Mouse (Mus musculus) lung, postnatal 14 days (tissue): ENCODE results near the gene Lrba.

Experiments
- DNase-seq: peaks from one replicate; pipeline ENCODE4 v3.0.0; 2021

The Lrba gene

GRCm38 (mm10) chr3:86561023-86561344 lies 336.5 kb downstream of the Lrba start:
- no peak for DNase-seq

DNA sequence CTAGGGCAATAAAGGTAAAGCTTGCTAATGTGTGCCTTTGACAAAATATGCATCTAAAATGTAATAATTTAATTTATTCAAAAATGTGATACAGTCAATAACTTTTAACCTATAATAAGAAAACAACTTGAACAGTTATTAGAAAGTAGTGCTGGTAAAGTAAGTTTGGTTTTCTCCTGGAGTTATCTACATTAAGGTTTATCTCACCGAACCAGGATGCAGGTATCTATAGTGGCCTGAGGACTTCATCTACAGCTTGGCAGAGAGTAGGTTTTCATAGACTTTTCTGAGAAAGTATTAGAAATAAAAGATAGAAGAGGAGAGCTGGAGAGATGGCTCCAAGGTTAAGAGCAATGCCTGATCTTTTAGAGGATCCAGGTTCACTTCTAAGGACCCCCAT lies 336.9 kb downstream of the Lrba start:
- DNase-seq: no peak

DNA sequence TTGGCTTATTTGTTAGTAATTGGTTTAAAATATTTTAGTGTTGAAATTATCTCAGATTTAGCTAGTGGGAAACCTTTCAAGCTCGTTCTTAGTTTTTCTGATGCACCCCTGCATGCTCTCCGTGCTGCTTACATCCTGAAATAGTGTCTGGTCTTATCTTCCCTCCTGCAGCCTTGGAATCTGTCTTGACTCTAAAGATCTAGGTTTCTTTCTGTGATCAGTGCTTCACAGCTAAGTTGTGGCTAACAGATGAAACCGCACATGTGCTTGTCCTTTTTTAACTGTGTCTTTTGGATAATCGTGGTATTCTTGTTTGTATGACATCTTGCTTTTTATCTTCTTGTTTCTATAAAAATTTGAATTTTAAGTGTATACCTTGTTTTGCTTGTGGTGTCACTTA lies 342.8 kb downstream of the Lrba start:
- no peak for DNase-seq

GRCm38 (mm10) chr3:86571518-86571917 lies 347.0 kb downstream of the Lrba start:
- no peak for DNase-seq

DNA sequence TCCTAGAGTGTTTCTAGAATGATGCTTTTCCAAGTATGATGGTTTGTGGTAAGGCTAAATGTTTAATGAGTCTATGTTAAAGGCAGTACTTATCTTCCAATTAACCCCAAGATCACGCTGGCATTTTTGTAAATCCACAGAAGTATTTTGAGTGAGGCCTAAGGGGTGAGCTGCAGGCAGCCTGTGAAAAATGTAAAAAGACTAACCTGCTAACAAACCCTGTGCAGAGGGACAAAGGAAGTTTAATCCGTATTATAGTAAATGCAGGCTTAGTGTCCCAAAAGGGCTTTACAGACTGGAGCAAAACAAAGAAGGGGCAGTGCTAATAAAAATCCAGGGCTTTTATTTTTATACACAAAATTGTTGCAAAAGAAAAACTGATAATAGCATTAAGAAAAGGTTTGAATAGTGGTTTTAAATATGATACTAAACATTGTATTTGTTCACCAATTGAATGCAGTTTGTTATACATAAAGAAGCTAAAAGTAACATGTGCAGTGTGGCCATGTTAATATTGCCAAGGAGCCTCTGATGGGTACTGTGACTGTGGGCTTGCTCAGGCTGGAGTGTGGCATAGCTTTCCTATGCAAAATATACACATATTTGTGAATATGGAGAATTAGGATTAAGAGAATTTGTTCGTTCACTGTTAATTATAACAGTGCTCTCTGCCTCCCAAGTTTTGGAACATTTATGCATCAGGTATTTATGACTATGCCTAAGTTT lies 348.2 kb downstream of the Lrba start:
- DNase-seq: no peak

GRCm38 (mm10) chr3:86575312-86575711 lies 350.8 kb downstream of the Lrba start:
- no peak for DNase-seq

- DNase-seq: no peak
These were observed 377.8 kb downstream of the Lrba start for GRCm38 (mm10) chr3:86602284-86602683.

- no peak for DNase-seq
These were observed 381.3 kb downstream of the Lrba start for GRCm38 (mm10) chr3:86605775-86606174.

DNA sequence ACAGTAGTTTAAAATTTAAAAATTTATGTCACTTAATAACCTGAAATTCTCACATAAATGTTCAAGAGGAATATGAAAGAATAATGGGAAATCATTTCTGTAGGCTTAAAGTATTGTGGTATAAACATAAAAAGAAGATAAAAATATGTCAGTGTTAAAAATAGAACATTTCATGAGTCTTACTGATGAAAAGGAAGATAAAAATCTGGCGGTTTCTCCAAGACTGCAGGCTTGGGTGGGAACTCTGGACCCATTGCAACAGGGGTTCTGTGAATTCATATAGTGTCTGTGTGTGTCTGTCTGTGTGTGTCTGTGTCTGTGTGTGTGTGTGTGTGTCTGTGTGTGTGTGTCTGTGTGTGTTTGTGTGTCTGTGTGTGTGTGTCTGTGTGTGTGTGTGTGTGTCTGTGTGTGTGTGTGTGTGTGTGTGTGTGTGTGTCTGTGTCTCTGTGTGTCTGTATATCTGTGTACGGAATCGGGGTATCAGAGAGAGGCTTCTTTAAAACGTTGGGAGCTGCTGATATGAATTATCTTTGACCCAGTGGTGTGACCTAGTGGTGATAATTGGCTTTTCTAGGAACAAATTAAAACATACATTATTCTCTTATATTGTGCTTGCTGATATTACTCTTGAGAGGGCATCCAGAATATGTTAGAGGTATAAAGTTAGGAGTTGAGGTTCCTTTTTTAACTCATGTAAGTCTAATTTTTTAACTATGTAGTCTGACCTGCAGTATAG lies 402.7 kb downstream of the Lrba start:
- DNase-seq: no peak

- DNase-seq: no peak
These were observed 404.9 kb downstream of the Lrba start for GRCm38 (mm10) chr3:86629379-86629778.

GRCm38 (mm10) chr3:86635464-86635863 lies 411.0 kb downstream of the Lrba start:
- DNase-seq: no peak

DNA sequence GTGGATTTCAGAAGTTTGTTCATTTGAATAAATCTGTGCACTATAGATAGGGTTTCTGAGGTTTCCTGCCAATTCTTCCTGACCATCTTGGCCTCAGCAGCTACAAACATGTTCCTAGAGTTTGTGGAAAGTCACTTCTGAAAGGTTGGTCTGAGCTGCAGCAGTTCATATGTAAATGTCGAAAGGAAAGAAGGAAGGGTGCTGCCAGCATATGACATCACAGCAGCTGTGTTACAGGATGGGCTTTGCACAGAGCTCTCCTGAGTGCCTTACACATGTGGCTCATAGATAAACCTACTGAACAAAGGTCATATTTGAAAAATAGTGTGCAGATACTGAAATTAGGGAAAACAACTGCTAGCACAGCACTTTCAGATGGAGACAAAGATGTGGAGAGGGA lies 411.5 kb downstream of the Lrba start:
- DNase-seq: no peak

- DNase-seq: no peak
These were observed 414.3 kb downstream of the Lrba start for GRCm38 (mm10) chr3:86638552-86639348.

- no peak for DNase-seq
These were observed 416.9 kb downstream of the Lrba start for GRCm38 (mm10) chr3:86641393-86641792.

DNA sequence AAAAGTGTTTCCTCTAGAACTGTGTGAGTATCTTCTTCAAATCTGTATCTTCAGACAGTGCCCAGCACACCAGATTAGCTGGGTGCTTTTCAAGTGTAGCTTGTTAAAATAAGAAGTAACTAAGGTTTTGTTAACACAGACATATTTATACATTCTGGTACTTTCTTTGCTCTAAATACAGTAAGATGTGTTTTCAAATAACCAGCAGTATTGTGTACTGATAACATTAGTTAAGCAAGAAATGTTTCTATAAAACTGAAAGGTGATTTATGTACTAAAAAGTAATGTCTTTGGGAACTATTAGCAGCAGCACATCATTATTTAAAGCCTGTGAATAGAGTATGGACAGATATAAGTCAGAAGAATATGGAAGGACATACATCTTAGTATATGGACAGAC lies 417.3 kb downstream of the Lrba start:
- no peak for DNase-seq

- no peak for DNase-seq
These were observed 422.3 kb downstream of the Lrba start for GRCm38 (mm10) chr3:86646771-86647170.

GRCm38 (mm10) chr3:86651006-86651405 lies 426.5 kb downstream of the Lrba start:
- no peak for DNase-seq

DNA sequence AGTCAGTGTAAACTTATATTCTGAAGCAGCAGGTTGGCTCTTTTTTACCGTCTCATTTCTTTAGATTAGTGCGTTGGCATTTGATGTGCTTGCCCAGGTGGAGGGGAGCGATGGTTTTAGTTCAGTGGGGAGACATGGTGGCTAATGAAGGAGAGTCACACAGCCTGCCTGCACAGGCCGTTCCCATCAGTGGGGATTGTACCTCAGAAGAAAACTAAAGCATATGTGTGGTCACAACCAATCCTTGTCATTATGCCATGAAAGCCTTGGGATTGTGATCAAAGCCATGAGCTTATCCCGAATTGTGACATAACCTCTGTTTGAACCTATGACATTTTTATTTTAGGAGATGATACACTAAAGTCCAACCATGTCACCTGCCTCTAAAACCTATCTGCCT lies 434.8 kb downstream of the Lrba start:
- no peak for DNase-seq

DNA sequence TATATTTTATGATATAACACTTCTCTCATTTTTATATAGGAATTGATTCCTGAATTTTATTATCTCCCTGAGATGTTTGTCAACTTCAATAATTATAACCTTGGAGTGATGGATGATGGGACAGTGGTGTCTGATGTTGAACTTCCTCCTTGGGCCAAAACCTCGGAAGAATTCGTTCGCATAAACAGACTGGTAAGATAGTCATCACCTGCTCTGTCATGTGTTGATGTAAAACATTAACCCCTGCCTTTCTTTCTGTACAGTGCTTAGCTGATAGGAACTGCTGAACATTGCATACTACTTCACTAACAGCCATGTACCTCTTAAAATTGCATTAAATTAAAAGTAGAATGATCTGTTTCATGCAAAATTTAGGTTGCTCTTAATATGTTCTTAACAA lies 439.9 kb downstream of the Lrba start:
- no peak for DNase-seq

- no peak for DNase-seq
These were observed 443.7 kb downstream of the Lrba start for GRCm38 (mm10) chr3:86668146-86668545.

GRCm38 (mm10) chr3:86677573-86678155 lies 453.2 kb downstream of the Lrba start:
- no peak for DNase-seq

DNA sequence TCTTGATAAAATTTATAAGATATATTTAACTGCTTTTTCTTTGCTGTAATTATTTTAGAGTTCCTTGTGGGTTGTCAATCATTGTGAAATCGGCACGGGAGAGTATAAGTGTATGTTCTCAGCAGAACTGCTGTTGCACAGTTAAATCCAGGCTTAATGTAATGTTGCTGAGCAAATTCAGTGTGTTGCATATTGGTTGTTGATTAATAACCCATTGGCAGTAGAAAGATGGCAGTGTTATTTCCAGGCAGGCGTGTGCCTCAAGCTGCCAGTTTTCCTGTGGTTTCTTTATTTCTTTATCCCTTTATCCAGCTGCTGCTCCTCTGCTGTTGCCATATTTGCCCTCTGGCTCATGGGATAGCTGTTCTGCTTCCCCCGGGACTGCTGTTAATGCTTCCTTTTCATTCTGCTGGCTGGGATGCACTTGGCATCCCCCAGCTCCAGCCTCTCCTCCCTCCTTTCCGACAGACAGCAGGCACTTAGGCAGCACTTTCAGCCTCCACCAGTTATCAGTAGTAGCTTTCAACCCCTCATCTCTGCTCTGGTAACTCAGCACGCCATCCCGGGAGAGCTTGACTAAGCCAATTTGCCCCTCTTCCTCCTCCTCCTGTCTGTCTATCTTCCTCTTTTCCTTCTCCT lies 463.2 kb downstream of the Lrba start:
- DNase-seq: no peak

GRCm38 (mm10) chr3:86688438-86688837 lies 464.0 kb downstream of the Lrba start:
- DNase-seq: no peak
